9 mouse cellular contexts compared by ENCODE assay signal in the genomic region with DNA sequence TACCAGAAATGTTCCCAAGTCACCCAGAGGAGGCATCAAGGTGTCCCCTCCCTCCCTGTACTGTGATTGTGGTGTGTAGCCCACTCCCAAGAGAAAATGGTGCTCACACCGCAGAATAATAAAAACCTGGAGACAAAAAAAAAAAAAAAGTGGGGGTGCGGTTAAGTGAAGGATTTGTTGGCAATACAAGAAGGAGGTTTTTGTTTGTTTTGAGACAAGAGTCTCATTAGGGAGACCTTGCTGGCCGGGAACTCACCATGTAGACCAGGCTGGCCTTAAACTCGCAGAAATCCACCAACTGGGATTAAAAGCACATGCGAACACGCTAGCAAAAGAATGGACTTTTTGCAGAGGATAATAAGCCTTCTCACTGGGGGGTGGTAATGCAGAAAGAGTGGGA. TPM values are rescaled to one million over a fixed set of nuclear protein-coding genes. Genes with fewer than 3 reads are reported as not detected.
A peak's percentile ranks its signal among the peaks of the same experiment; 100 is the strongest.
DNase-seq lines count a peak whose midpoint lies in the region; ATAC-seq and TF ChIP-seq lines count a peak whose summit lies in the region.
"Had no signal": no experiment of that assay in that cellular context is flagged by ENCODE, and none has a peak within 500 bp of the region (broad histone marks: within the 10 kb centered on the region; RNA-seq: fewer than 3 reads in every experiment).

A gene (plus strand): TSS at position 301 of the 400 bp plus-strand sequence.

- peak within 1 kb of the TSS; percentile 78 for H3K9ac ChIP-seq in heart, embryonic 13.5 days
- H3K9ac ChIP-seq in forebrain, embryonic 15.5 days (replicated peaks) = peak within 1 kb of the TSS; percentile 65
- H3K9ac ChIP-seq in liver, embryonic 14.5 days (replicated peaks) = peak within 1 kb of the TSS; percentile 21; the same call in 1 of the 2 replicates

- no peak for TF ChIP-seq CTCF in E14TG2a.4 (conservative IDR thresholded peaks at IDR 0.05; ENCODE audit: low read length)
- TF ChIP-seq CTCF in liver, embryonic 14.5 days (IDR thresholded peaks at IDR 0.05; ENCODE audit: low read depth) = no peak

- H3K9me3 ChIP-seq in heart, embryonic 13.5 days = no peaks in the 10 kb centered on the region
- H3K9me3 ChIP-seq in E14TG2a.4 (ENCODE audit: low read length) = no peaks in the 10 kb centered on the region
- H3K9me3 ChIP-seq in forebrain, embryonic 15.5 days = no peaks in the 10 kb centered on the region
- H3K9me3 ChIP-seq in liver, embryonic 14.5 days (ENCODE audit: control insufficient read depth, low read length) = no peaks in the 10 kb centered on the region

- H3K4me2 ChIP-seq in heart, embryonic 13.5 days = peak within 1 kb of the TSS; percentile 98
- H3K4me2 ChIP-seq in forebrain, embryonic 15.5 days (replicated peaks) = peak within 1 kb of the TSS; percentile 98
- peak within 1 kb of the TSS; percentile 83 for H3K4me2 ChIP-seq in liver, embryonic 14.5 days (ENCODE audit: low read depth)

- H3K36me3 ChIP-seq in heart, embryonic 13.5 days = no peaks in the 10 kb centered on the region
- peaks cover 37% of the 10 kb centered on the region for H3K36me3 ChIP-seq in E14TG2a.4 (ENCODE audit: insufficient read depth, low read length)
- H3K36me3 ChIP-seq in forebrain, embryonic 15.5 days = no peaks in the 10 kb centered on the region
- no peaks in the 10 kb centered on the region for H3K36me3 ChIP-seq in liver, embryonic 14.5 days (replicated peaks; ENCODE audit: control insufficient read depth, insufficient read depth, low read depth)

- peaks cover 67% of the 10 kb centered on the region for H3K27me3 ChIP-seq in heart, embryonic 13.5 days (replicated peaks)
- no peaks in the 10 kb centered on the region for H3K27me3 ChIP-seq in E14TG2a.4 (ENCODE audit: insufficient read depth, low read length)
- peaks cover 29% of the 10 kb centered on the region for H3K27me3 ChIP-seq in forebrain, embryonic 15.5 days
- H3K27me3 ChIP-seq in liver, embryonic 14.5 days (ENCODE audit: control insufficient read depth, insufficient read depth, low read length) = peaks cover 19% of the 10 kb centered on the region

- peaks cover 23% of the 10 kb centered on the region for H3K4me1 ChIP-seq in heart, embryonic 13.5 days
- H3K4me1 ChIP-seq in E14TG2a.4 (replicated peaks; ENCODE audit: low read depth, low read length) = peaks cover 87% of the 10 kb centered on the region
- H3K4me1 ChIP-seq in forebrain, embryonic 15.5 days = peaks cover 12% of the 10 kb centered on the region
- peaks cover 0 to 27% of the 10 kb centered on the region in 2 experiments; a peak in 3 of 4 replicates for H3K4me1 ChIP-seq in liver, embryonic 14.5 days (replicated peaks; ENCODE audit: control insufficient read depth in 2 of 2, insufficient read depth in 2 of 2, low read length in 1 of 2)

- WGBS in heart, embryonic 13.5 days = 35% methylated on average over 6 of the region's 6 CpGs
- 17% methylated on average over 6 of the region's 6 CpGs for WGBS in forebrain, embryonic 15.5 days
- WGBS in liver, embryonic 14.5 days (ENCODE audit: insufficient replicate concordance) = 53% methylated on average over 6 of the region's 6 CpGs

- TF ChIP-seq EP300 in liver, embryonic 14.5 days (IDR thresholded peaks at IDR 0.05; ENCODE audit: low read depth) = no peak

- DNase-seq in heart, postnatal 14 days = no peak
- no peak for DNase-seq in liver, embryonic 14.5 days (ENCODE audit: low read depth in 3 of 3, low spot score in 3 of 3)
- no peak for DNase-seq in embryo, embryonic 11 days
- no peak for DNase-seq in cerebellum, postnatal 10 days
- no peak for DNase-seq in cerebellum, adult 9-11 months
- DNase-seq: cerebellum, adult 9-10 months had no signal

- H3K27ac ChIP-seq in heart, embryonic 13.5 days (replicated peaks) = no peak within 1 kb of the TSS
- H3K27ac ChIP-seq in forebrain, embryonic 15.5 days (replicated peaks) = no peak within 1 kb of the TSS
- H3K27ac ChIP-seq in liver, embryonic 14.5 days = no peak within 1 kb of the TSS

- no peak for ATAC-seq in heart, embryonic 13.5 days (ENCODE audit: extremely low read depth, insufficient number of reproducible peaks, low FRiP score, low TSS enrichment)
- no peak for ATAC-seq in forebrain, embryonic 15.5 days (replicated peaks)
- no peak for ATAC-seq in liver, embryonic 14.5 days (ENCODE audit: insufficient read depth)

- intact Hi-C loops in heart, postnatal 14 days (cut with DNase I) = no loop called here

- H3K4me3 ChIP-seq in heart, embryonic 13.5 days = peak within 1 kb of the TSS; percentile 67
- peak within 1 kb of the TSS; percentile 96 for H3K4me3 ChIP-seq in E14TG2a.4 (replicated peaks; ENCODE audit: low read length)
- H3K4me3 ChIP-seq in forebrain, embryonic 15.5 days = peak within 1 kb of the TSS; percentile 73
- H3K4me3 ChIP-seq in liver, embryonic 14.5 days (ENCODE audit: insufficient read depth in 1 of 2, low read depth in 2 of 2, low read length in 2 of 2) = peak within 1 kb of the TSS; percentile 43 to 61

RNA-seq across cellular contexts. Expression of the gene that starts here (rescaled TPM):
- polyA plus RNA-seq in heart, embryonic 13.5 days (2015; fragmentation: Nextera tagmentation; extraction: Ambion mirVana) = 3.2 and 4.5 TPM in 2 replicates
- total RNA-seq in heart, postnatal 14 days (2021) = under 1 TPM; 0.54 to 0.57 TPM
- polyA plus RNA-seq in forebrain, embryonic 15.5 days (2015; fragmentation: Nextera tagmentation; extraction: Ambion mirVana) = 3.3 and 4.0 TPM in 2 replicates
- 1.1 and 1.5 TPM in 2 replicates for polyA plus RNA-seq in liver, embryonic 14.5 days (2012; rRNA removed)
- 1.0 and 1.6 TPM in 2 replicates for polyA plus RNA-seq in liver, embryonic 14.5 days (2014; fragmentation: Nextera tagmentation; extraction: Ambion mirVana)

Comparison
In these comparisons a context has a peak if more than half of its experiments do, and no peak if none do; other contexts are left out.
1. H3K9ac ChIP-seq: peak in every context shown above with its lines; median percentile 78 in heart, embryonic 13.5 days; 65 in forebrain, embryonic 15.5 days; 21 in liver, embryonic 14.5 days.